Mouse (Mus musculus) splenic B cell, adult 2 months (primary cell): ENCODE measurements around the gene Polr2l.

Experiments used
- DNase-seq: peaks from one replicate; pipeline ENCODE4 v3.0.0-alpha.2; 2011; ENCODE audit warnings: low read depth, low spot score
- H3K27me3 ChIP-seq: 2 replicates; pipeline ENCODE4 v1.6.1; 2012; ENCODE audit warnings: mild to moderate bottlenecking, low read length, moderate library complexity, mixed read lengths; ENCODE audit not compliant: control insufficient read depth, poor library complexity, insufficient read depth, severe bottlenecking
- H3K36me3 ChIP-seq: 2 replicates; pipeline ENCODE4 v1.6.1; 2012; ENCODE audit warnings: mild to moderate bottlenecking, low read length, moderate library complexity, mixed read lengths; ENCODE audit not compliant: control insufficient read depth, poor library complexity, insufficient read depth, severe bottlenecking

The Polr2l gene

DNA sequence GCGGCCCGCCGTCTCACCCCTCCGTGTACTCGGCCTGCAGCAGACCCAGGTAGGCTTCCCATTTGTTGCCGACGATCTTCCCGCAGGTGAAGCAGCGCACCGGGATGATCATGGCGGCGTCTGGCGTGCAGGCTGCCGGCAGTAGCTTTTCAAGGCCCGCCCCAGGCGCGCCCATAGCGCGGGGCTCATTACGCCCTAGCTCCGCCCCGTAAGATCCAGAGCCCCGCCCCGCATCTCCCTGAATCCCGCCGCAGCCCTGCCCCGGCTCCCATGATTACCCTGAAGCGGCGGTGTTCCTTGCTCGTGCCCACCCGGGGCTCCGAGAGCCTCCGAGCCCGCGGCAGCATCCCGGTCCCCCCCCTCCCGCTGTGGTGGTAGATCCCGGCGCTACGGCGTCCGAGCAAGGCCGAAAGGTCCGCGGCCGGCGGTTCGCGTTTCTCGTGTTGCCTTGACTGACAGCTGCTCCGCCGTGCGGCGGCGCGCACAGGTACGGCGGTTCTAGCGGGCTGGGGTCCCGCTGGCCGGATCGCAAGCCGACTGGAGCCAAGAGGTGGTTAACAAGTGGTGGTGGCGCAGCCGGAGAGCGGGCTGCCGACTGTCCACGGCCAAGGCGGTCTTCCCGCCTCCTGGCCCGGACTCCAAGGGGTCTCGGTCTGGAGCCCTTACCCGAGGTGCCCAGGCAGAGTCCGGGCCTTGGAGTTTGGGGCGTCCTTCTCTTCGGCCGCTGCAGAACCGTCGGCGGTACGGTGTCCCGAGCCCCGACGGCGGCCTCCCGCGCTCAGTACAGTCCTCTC lies at the start of gene Polr2l, which contains the start of gene Tspan4:
Polr2l (minus strand) TSS at position 122 of the 794 bp plus-strand sequence.
Tspan4 (plus strand) TSS at position 230 of the 794 bp plus-strand sequence.
- peak; percentile 88 for DNase-seq
- H3K36me3 ChIP-seq = peaks cover 1% of the 10 kb centered on the region
- H3K27me3 ChIP-seq = no peaks in the 10 kb centered on the region

DNA sequence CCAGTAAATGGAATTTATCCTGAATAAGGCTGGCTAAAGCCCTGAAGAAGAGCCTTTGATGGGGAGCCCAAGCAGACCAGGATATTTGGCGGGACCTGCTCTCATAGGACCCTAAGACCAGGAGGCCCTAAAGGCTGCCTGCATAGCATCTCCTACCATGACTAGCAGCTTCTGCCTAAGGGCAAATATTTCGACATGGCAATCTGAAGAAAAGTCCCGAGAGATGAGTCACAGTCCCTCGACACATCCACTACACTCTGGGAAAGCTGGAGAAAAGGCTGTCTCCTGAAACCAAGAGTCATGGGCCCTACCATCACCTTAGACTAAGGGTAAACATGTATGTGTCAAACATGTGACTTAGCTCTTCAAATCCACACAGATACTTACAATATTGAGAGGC lies 49.3 kb upstream of the Polr2l start:
- no peaks in the 10 kb centered on the region for H3K27me3 ChIP-seq
- H3K36me3 ChIP-seq = peaks cover 2% of the 10 kb centered on the region
- no peak for DNase-seq

- H3K27me3 ChIP-seq = no peaks in the 10 kb centered on the region
- no peak for DNase-seq
- H3K36me3 ChIP-seq = no peaks in the 10 kb centered on the region; the same call in 1 of the 2 replicates
Observed at GRCm38 (mm10) chr7:141523007-141523406, 48.1 kb upstream of the Polr2l start.

- no peak for DNase-seq
- H3K36me3 ChIP-seq = no peaks in the 10 kb centered on the region
- H3K27me3 ChIP-seq = no peaks in the 10 kb centered on the region
Observed at GRCm38 (mm10) chr7:141519795-141520194, 44.9 kb upstream of the Polr2l start.

- H3K27me3 ChIP-seq = no peaks in the 10 kb centered on the region
- DNase-seq = no peak
- no peaks in the 10 kb centered on the region for H3K36me3 ChIP-seq
Observed at GRCm38 (mm10) chr7:141518926-141519325, 44.0 kb upstream of the Polr2l start.

DNA sequence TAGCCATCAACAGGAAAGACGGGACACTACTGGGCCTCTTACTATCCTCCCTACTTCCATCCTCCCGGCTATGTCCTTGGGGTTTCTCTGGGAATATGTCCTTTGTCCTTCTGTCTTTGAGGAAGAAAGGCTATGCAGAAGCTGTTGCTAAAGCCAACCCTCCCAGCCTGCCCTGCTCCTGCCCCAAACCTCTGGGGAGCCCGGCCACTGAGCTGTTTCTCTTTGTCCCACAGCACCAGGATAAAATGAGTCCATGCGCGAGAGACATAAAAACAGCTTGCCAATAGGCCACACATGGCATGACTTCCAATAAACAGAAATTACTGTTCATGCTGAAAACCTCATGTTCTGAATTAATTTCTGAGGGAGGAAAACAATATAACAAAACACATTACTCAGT lies 43.4 kb upstream of the Polr2l start:
- no peaks in the 10 kb centered on the region for H3K36me3 ChIP-seq
- H3K27me3 ChIP-seq = no peaks in the 10 kb centered on the region
- DNase-seq = no peak

DNA sequence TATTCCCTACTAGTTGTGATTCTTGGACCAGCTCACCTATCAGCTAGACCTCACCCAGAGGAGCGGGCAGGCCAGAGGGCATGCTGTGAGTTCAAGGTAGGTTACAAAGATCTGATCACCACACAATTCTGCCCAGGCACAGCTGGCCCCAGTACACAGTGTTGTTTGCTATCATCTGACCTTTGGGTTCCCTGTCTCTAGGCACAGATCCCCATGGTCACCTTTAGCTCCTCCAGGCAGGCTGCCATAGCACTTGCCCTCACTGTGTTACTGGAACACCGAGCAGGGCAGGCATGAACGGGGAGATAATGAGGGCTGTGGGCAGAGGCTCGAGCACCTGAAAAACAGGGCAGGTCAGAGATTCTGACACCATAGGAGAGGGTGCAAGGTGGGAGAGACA lies 42.7 kb upstream of the Polr2l start:
- Histone ChIP-seq H3K27me3 (no peaks in the 10 kb centered on the region), H3K36me3 (no peaks in the 10 kb centered on the region)
- DNase-seq = no peak

DNA sequence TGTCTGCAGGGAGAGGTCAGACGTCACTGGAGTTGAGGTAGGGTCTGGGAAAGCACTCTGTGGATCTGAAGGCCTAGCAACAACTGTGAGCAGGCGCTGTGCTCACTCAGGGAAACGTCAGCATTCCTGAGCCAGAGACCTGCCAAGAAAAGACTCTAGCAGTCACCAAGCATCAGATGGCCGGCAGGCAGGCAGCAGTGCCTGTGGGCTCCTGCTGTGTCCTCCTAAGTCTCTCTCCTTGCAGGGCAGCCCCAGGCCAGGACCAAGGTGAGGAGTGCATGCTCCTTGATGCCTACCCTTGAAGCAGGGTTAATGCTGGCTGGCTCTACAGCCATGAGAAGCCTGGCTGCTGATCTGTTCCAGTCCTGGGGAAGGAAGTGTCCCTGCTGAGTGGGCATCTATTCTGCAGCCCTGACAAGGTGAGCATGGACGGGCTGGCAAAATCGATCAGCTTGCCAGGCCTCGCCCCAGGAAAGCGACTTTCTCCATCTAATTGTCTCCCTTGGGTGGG lies 35.8 kb upstream of the Polr2l start:
- Histone ChIP-seq H3K36me3 (no peaks in the 10 kb centered on the region), H3K27me3 (no peaks in the 10 kb centered on the region)
- no peak for DNase-seq

DNA sequence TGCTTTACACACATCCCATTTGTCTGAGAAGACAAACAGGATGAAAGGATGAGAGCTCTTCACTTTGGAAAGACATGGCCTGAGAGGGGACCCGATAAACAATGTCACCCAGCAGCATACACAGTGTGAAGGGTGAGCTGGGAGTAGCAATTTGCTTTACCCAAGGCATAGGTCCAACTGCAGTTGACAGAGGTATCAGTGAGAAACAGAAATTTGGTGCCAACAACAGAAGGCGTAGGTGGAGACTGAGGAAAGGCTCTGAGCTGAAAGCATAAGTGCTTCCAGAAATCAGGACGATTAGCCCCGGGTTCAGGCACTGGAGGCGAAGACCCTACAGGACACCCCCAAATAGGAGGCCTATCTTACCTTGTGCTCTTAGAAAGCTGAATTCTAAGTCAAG lies 35.3 kb upstream of the Polr2l start:
- no peaks in the 10 kb centered on the region for H3K36me3 ChIP-seq
- no peaks in the 10 kb centered on the region for H3K27me3 ChIP-seq
- no peak for DNase-seq

DNA sequence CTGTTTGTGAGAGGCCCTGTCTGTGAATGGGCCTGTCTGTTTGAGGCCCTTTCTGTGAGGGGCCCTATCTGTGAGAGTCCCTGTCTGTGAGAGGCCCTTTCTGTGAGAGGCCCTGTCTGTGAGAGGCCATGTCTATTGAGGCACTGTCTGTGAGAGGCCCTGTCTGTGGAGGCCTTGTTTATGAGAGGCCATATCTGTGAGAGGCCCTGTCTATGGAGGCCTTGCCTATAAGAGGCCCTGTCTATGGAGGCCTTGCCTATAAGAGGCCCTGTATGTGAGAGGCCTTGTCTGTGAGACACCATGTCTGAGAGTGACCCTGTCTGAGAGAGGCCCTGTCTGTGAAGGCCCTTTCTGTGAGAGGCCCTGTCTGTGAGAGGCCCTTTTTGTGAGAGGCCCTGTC lies 33.2 kb upstream of the Polr2l start:
- Histone ChIP-seq H3K27me3 (no peaks in the 10 kb centered on the region), H3K36me3 (no peaks in the 10 kb centered on the region)
- no peak for DNase-seq

DNA sequence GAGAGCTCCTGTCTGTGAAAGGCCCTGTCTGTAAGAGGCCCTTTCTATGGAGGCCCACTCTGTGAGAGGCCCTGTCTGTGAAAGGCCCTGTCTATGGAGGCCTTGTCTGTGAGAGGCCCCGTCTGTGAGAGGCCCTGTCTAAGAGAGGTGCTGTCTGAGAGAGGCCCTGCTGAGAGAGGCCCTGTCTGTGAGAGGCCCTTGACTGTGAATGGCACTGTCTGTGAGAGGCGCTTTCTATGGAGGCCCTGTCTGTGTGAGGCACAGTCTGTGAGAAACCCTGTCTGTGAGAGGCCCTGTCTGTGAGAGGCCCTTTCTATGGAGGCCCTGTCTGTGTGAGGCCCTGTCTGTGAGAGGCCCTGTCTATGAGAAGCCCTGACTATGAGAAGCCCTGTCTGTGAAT lies 31.3 kb upstream of the Polr2l start:
- DNase-seq = no peak
- Histone ChIP-seq H3K36me3 (no peaks in the 10 kb centered on the region), H3K27me3 (no peaks in the 10 kb centered on the region)

- Histone ChIP-seq H3K36me3 (no peaks in the 10 kb centered on the region), H3K27me3 (no peaks in the 10 kb centered on the region)
- no peak for DNase-seq
Observed at GRCm38 (mm10) chr7:141502556-141502905, 27.6 kb upstream of the Polr2l start.

DNA sequence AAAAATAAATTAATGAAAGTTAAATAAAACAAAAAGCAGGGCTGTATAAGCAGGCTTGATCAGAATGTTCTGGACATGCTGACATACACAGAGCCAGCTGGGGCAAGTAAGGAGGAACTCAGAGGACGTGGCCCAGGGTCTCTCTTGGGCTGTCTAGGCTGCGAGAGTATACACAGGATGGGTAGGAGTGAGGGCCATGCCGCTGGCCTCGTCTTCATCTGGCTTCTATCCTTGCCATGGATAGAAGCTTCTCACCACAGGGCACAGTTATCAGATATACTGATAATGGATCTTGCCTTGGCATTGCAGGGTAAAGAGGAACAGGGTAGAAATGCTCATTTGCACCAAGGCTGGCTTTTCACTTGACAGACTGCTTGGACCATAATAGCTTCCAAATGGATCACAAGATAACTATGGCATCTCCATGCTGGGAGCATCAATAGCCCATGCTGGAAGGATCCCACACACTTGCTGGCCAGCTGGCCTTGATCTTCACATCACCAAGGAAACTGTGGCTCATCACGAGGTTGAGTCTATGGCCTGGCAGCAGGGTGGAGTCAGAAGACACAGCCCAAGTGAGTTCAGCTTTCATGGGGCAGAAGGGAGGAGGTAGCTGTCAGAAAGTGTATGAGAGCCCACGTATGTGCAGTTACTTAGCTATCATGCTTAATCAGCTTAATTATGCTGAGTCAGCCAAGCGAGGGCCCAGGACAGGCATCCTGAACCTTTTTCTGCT lies 27.1 kb upstream of the Polr2l start:
- Histone ChIP-seq H3K27me3 (no peaks in the 10 kb centered on the region), H3K36me3 (no peaks in the 10 kb centered on the region)
- no peak for DNase-seq

GRCm38 (mm10) chr7:141497600-141497999 lies 22.7 kb upstream of the Polr2l start:
- no peaks in the 10 kb centered on the region for H3K27me3 ChIP-seq
- H3K36me3 ChIP-seq = no peaks in the 10 kb centered on the region
- no peak for DNase-seq

DNA sequence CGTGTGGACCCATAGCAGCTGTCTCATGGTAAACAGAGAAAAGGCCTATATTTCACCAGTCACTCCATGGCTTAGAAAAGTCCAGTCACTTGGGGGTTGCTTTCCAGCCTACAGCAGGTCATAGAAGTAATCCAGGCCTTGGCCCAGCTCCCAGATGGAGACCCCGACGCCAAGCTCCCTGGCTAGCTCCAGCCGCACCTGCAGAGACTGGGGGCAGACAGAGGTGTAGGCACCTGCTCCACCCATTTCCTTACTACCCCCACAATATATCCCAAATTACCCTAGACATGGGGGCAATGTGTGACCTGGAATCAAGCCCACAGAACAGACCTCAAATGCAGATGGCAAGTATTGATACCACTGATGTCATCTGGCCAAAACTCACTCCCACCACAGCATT lies 21.0 kb upstream of the Polr2l start:
- Histone ChIP-seq H3K36me3 (no peaks in the 10 kb centered on the region), H3K27me3 (no peaks in the 10 kb centered on the region)
- DNase-seq = no peak
